Mouse (Mus musculus): ENCODE data around the gene Slain1. TPM values are rescaled to one million over a fixed set of nuclear protein-coding genes. Genes with fewer than 3 reads are reported as not detected.

Slain1 gene
- total and polyA plus RNA-seq, 2 experiments from 2014 or later = 44.2 to 100 TPM

DNA sequence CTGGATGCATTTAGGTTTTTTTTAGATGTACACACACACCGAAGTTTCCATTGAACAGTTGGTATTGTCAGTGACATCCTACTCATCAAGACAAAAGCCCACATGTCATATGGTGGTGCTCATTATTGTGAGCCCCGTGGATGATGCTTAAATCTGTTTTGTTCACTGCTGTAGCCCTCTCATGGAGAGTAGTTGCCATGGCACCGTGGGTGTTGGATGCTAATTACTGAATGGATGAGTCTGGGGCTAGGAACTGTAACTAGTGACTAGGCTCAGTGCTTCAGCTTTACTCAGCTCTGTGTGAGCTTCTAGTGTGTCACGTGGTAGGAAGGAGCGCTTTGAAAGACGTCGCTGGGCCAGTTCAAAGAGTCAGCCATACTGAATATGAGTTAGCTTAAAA lies 13.0 kb downstream of the Slain1 start:
- Histone ChIP-seq H3K36me3 (ENCODE audit: insufficient read depth) (peaks cover 22% of the 10 kb centered on the region), H3K27ac (ENCODE audit: low read depth, low read length) (no peak overlapping the region; the same call in 1 of the 2 replicates), H3K9me3 (ENCODE audit: low read length) (no peaks in the 10 kb centered on the region), H3K4me1 (ENCODE audit: insufficient read depth) (0 out of 2 replicates have a peak, but pooled peaks cover 5% of the 10 kb centered on the region), H3K4me3 (ENCODE audit: low read depth, low read length) (no peak overlapping the region), H3K27me3 (ENCODE audit: insufficient read depth, low read length) (no peaks in the 10 kb centered on the region), H3K4me2 (ENCODE audit: low read depth) (no peak overlapping the region), H3K9ac (no peak overlapping the region)
- TF ChIP-seq CTCF (IDR thresholded peaks at IDR 0.05; ENCODE audit: low read depth) = no peak; the same call in 1 of the 2 replicates
- ATAC-seq (peak; percentile 92), DNase-seq (peak; percentile 49)
- 47% methylated on average over 7 of the region's 7 CpGs for WGBS

DNA sequence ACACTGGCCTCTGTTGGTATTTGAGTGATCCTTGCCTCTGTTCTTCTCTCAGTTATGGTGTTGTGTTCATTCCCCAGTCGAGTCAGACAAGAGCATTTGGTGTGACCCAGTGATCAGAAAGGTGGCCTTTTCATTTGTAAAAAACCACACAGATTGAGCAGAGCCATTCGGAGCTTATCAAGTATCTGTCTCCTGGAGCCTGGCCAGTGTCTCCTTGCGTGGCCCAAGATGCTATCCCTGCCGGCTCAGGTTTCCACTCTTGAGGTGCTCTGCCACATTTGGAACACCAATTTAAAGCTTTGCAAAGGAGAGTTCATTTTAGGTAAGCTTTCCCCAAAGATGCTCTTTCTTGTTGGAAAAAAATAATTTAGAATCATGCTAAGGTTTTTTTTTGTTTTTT lies 14.4 kb downstream of the Slain1 start:
- Histone ChIP-seq H3K4me3 (ENCODE audit: low read depth, low read length) (no peak overlapping the region), H3K27me3 (ENCODE audit: insufficient read depth, low read length) (no peaks in the 10 kb centered on the region), H3K9ac (no peak overlapping the region), H3K4me1 (ENCODE audit: insufficient read depth) (0 out of 2 replicates have a peak, but pooled peaks cover 5% of the 10 kb centered on the region), H3K4me2 (ENCODE audit: low read depth) (no peak overlapping the region), H3K36me3 (ENCODE audit: insufficient read depth) (peaks cover 15% of the 10 kb centered on the region; the same call in 1 of the 2 replicates), H3K9me3 (ENCODE audit: low read length) (no peaks in the 10 kb centered on the region), H3K27ac (ENCODE audit: low read depth, low read length) (no peak overlapping the region)
- DNase-seq (no peak), ATAC-seq (no peak)
- WGBS = 68% methylated on average over 4 of the region's 4 CpGs
- TF ChIP-seq CTCF (IDR thresholded peaks at IDR 0.05; ENCODE audit: low read depth) = no peak

DNA sequence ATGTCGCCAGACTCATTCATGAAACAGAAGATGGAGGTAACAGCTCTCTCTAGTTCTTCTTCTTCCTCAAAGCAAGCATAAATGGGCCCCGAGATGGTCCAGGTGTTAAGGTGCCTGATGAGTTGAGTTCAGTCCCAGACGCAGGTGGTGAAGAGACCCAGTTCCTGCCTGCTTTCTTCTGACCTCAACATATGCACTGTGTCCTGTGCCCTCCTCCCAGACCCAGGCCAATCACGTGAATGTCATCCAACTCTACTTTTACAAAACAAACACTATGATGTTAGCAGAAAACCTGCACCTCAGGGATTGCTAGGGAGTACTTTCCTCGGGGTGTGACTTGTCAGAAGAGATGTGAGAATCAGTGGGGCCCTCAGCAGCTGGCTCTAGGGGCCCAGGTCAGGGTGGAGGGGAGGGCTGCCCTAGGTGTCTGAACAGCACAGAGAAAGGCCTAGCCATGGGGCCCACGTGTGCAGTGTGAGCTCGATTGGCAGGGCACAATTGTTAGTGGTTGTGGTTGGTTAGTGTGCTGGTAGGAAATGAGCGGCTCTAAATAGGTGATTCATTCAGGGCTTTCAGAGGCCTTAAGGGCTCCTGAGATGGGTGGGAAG lies 16.4 kb downstream of the Slain1 start:
- 73% methylated on average over 8 of the region's 8 CpGs for WGBS
- Histone ChIP-seq H3K27me3 (ENCODE audit: insufficient read depth, low read length) (no peaks in the 10 kb centered on the region), H3K9me3 (ENCODE audit: low read length) (no peaks in the 10 kb centered on the region), H3K36me3 (ENCODE audit: insufficient read depth) (peaks cover 8% of the 10 kb centered on the region; the same call in 1 of the 2 replicates), H3K4me1 (ENCODE audit: insufficient read depth) (0 out of 2 replicates have a peak, but pooled peaks cover 5% of the 10 kb centered on the region), H3K9ac (no peak overlapping the region), H3K4me3 (ENCODE audit: low read depth, low read length) (no peak overlapping the region), H3K4me2 (ENCODE audit: low read depth) (no peak overlapping the region), H3K27ac (ENCODE audit: low read depth, low read length) (no peak overlapping the region; the same call in 1 of the 2 replicates)
- no peak for TF ChIP-seq CTCF (IDR thresholded peaks at IDR 0.05; ENCODE audit: low read depth)
- no peak for DNase-seq
- no peak for ATAC-seq

DNA sequence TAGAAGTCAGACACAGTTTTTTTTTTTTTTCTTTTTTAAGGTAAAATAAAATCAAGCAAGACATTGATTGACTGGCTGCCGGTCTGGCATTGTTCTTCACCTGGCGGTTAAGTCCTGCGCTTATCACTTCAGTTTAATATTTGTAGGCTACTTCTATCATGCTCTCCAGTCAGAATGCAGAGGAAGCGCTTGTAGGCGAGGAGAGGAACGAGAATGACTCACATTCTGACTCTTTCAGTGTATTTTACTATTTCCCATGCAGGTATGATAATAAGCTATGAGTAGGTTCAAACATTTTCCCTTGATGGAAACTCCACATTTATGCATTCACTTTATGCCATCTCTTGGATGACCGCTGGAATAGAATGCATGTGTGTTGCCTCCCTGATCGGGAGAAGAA lies 17.0 kb downstream of the Slain1 start:
- Histone ChIP-seq H3K4me3 (ENCODE audit: low read depth, low read length) (no peak overlapping the region), H3K4me1 (ENCODE audit: insufficient read depth) (0 out of 2 replicates have a peak, but pooled peaks cover 5% of the 10 kb centered on the region), H3K36me3 (ENCODE audit: insufficient read depth) (peaks cover 8% of the 10 kb centered on the region; the same call in 1 of the 2 replicates), H3K27ac (ENCODE audit: low read depth, low read length) (no peak overlapping the region), H3K4me2 (ENCODE audit: low read depth) (no peak overlapping the region), H3K27me3 (ENCODE audit: insufficient read depth, low read length) (no peaks in the 10 kb centered on the region), H3K9ac (no peak overlapping the region), H3K9me3 (ENCODE audit: low read length) (no peaks in the 10 kb centered on the region)
- ATAC-seq (no peak), DNase-seq (no peak)
- no peak for TF ChIP-seq CTCF (IDR thresholded peaks at IDR 0.05; ENCODE audit: low read depth)
- 94% methylated on average over 8 of the region's 8 CpGs for WGBS

DNA sequence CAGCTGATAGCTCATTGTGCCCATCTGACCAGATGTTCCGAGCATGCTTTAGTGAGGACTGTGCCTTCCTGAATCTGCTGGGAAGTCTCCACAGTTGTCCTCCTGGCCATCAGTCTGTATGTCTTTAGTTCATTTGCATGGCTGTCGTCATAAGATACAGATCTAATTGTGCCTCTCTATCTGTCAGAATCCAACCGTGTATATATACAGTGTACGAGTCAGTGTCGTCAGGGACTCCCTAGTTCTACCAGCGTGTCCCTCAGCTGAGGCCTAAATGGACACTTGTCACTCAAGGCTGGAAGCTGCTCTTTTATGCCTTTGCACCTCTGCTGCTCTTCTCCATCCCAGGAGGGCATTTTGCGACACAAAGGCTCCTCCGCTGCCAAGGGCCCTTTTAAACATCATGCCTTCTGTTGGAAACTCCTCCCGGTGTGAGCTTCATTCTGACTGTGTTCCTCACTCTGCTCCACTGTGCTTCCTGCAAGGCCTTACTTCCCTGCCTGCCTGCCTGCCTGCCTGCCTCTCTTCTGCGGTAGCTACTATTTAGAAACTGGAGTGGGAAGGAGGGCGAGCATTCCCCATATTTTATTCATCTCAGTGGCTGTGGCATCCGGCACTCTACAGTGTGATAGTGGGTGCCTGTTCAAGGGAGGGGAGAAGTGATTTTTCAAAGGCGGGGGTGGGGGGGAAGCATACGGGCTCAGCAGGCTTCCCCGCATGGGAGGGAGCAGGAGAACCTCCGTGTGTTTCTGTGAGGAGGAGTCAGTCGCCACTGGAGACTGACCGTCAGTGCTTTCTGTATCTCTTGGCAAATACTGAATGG lies 29.6 kb downstream of the Slain1 start:
- ATAC-seq = peak; percentile 72
- H3K36me3 ChIP-seq (ENCODE audit: insufficient read depth) = no peaks in the 10 kb centered on the region
- peak overlapping the region; percentile 15 for H3K9ac ChIP-seq
- H3K4me3 ChIP-seq (ENCODE audit: low read depth, low read length) = no peak overlapping the region
- peaks cover 28% of the 10 kb centered on the region for H3K4me1 ChIP-seq (ENCODE audit: insufficient read depth)
- H3K27ac ChIP-seq (ENCODE audit: low read depth, low read length) = peak overlapping the region; percentile 70
- WGBS = 15% methylated on average over 18 of the region's 18 CpGs
- peak overlapping the region; percentile 36 for H3K4me2 ChIP-seq (ENCODE audit: low read depth)
- peak; percentile 55 for DNase-seq
- no peak for TF ChIP-seq CTCF (IDR thresholded peaks at IDR 0.05; ENCODE audit: low read depth)
- no peaks in the 10 kb centered on the region for H3K9me3 ChIP-seq (ENCODE audit: low read length)
- no peaks in the 10 kb centered on the region for H3K27me3 ChIP-seq (ENCODE audit: insufficient read depth, low read length)

DNA sequence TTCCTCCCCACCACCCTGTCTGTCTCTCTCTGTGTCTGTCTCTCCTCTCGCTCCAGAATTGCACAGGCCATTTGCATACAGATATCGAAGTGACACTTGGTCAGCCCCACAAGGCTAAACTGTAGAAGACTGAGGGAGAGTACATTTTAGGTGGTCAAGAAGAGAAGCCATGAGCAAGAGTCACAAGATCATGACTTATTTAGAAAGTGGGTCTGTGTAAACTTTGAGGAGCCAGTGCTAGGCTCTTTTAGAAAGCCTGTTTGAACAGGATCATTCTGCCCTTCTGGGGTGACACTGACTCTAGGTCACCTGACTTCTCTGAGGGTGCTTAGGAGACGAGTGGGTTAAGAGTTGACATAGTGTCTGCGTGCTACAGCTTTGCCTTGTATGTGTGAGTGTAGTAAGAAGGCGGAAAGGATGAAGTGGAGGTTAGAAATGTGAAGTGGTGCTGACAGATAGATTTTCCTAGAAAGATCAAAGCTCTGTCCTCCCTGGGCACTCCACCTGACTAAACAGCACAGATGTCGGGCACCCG lies 30.3 kb downstream of the Slain1 start:
- no peaks in the 10 kb centered on the region for H3K27me3 ChIP-seq (ENCODE audit: insufficient read depth, low read length)
- peaks cover 28% of the 10 kb centered on the region for H3K4me1 ChIP-seq (ENCODE audit: insufficient read depth)
- H3K27ac ChIP-seq (ENCODE audit: low read depth, low read length) = peak overlapping the region; percentile 70
- 58% methylated on average over 7 of the region's 7 CpGs for WGBS
- no peak for TF ChIP-seq CTCF (IDR thresholded peaks at IDR 0.05; ENCODE audit: low read depth)
- H3K9me3 ChIP-seq (ENCODE audit: low read length) = no peaks in the 10 kb centered on the region
- DNase-seq (no peak), ATAC-seq (peak; percentile 14; the same call in 1 of the 2 replicates)
- H3K36me3 ChIP-seq (ENCODE audit: insufficient read depth) = no peaks in the 10 kb centered on the region
- no peak overlapping the region for H3K4me3 ChIP-seq (ENCODE audit: low read depth, low read length)
- H3K9ac ChIP-seq = no peak overlapping the region
- H3K4me2 ChIP-seq (ENCODE audit: low read depth) = peak overlapping the region; percentile 36; the same call in 1 of the 2 replicates

All from forebrain, postnatal 0 days (tissue).